22 mouse cellular contexts compared by ENCODE assay signal in genomic region chr8:125993636-125994035, GRCm38 (mm10). TPM values are rescaled to one million over a fixed set of nuclear protein-coding genes. Genes with fewer than 3 reads are reported as not detected.
"Had no signal": no experiment of that assay in that cellular context is flagged by ENCODE, and none has a peak within 500 bp of the region (broad histone marks: within the 10 kb centered on the region; RNA-seq: fewer than 3 reads in every experiment).

No protein-coding gene starts in this region.

- H3K36me3 ChIP-seq: intestine, embryonic 15.5 days; limb, embryonic 12.5 days; liver, embryonic 12.5 days; liver, embryonic 15.5 days; midbrain, embryonic 10.5 days; midbrain, embryonic 15.5 days; neural tube, embryonic 12.5 days; neural tube, embryonic 15.5 days; stomach, embryonic 15.5 days had no signal

- H3K9ac ChIP-seq: intestine, embryonic 15.5 days; limb, embryonic 12.5 days; liver, embryonic 12.5 days; liver, embryonic 15.5 days; midbrain, embryonic 15.5 days; neural tube, embryonic 12.5 days; neural tube, embryonic 15.5 days; stomach, embryonic 15.5 days had no signal

- H3K4me3 ChIP-seq: intestine, embryonic 15.5 days; layer of hippocampus, adult 2 months; limb, embryonic 12.5 days; liver, embryonic 12.5 days; liver, embryonic 15.5 days; midbrain, embryonic 10.5 days; midbrain, embryonic 15.5 days; neural tube, embryonic 12.5 days; neural tube, embryonic 15.5 days; stomach, embryonic 15.5 days had no signal

- ATAC-seq: intestine, embryonic 15.5 days; liver, embryonic 12.5 days; lung, postnatal 0 days; midbrain, embryonic 15.5 days had no signal

- H3K9me3 ChIP-seq: intestine, embryonic 15.5 days; limb, embryonic 12.5 days; liver, embryonic 12.5 days; liver, embryonic 15.5 days; midbrain, embryonic 10.5 days; midbrain, embryonic 15.5 days; neural tube, embryonic 12.5 days; neural tube, embryonic 15.5 days; stomach, embryonic 15.5 days had no signal

- H3K27ac ChIP-seq: intestine, embryonic 15.5 days; limb, embryonic 12.5 days; liver, embryonic 12.5 days; liver, embryonic 15.5 days; macrophage; midbrain, embryonic 10.5 days; midbrain, embryonic 15.5 days; neural tube, embryonic 12.5 days; neural tube, embryonic 15.5 days; stomach, embryonic 15.5 days had no signal

- DNase-seq: kidney, adult 11 months; kidney, adult 9 months; kidney, postnatal 25 days; layer of hippocampus, adult 9-11 months; liver; lung, adult 2 months; right cerebral cortex, adult 18-20 months; right cerebral cortex, postnatal 14 days; right cerebral cortex, postnatal 4 days; thymus, postnatal 25 days had no signal

- H3K4me1 ChIP-seq: liver, embryonic 12.5 days; liver, embryonic 15.5 days had no signal

- H3K4me2 ChIP-seq: intestine, embryonic 15.5 days; limb, embryonic 12.5 days; liver, embryonic 12.5 days; liver, embryonic 15.5 days; midbrain, embryonic 15.5 days; neural tube, embryonic 12.5 days; neural tube, embryonic 15.5 days; stomach, embryonic 15.5 days had no signal

RNA-seq across cellular contexts. Expression of gene Kcnk1, which starts 1.3 kb away (rescaled TPM):
- polyA plus RNA-seq: macrophage had no signal
